Mouse (Mus musculus) v-Abl transformed pro-B cells (cell line): Measurements from ENCODE around the gene Reps2.

Experiments used
- in situ Hi-C, 2 experiments: fragments of 400-800 bp; cut with MboI; formaldehyde crosslinking; loops; one replicate each; pipeline ENCODE4 v1.15.1; 2025; ENCODE audit not compliant: unreplicated experiment in 2 of 2

Reps2 gene

DNA sequence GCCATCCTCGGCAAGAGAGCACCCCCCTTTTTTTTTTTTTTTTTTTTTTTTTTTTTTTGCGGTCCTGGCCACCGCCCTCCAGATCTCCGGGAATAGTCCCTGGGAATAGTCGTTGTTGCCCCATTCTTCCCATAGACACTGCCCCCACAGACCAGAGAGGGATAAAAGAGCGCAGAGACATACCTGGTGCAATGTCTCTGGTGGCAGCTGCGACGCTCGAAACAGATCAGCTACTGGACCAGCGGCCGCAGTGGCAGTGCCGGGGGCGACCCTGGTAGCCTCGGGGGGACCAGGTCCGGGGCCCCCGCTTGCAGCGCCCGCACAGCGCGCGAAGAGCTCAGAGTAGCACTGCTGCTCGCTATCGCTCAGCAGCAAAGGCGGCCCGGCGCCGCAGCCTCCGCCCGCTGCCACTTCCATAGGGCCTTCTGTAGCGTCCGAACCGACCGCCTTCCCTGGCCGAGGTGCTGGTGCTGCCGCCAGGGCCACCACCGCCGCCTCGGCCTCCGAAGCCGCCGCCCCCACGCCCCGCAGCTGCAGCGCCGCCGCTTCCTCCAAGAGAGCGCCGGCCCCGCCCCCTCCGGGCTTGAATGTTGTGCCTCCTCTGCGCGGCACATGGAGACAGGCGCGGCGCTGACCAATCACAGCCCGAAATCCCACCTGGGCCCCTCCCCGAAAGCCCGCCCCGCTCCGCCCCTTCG, at the start of gene Reps2:
Gene Reps2 (minus strand): TSS at position 559 of the 698 bp plus-strand sequence.
- in situ Hi-C loops: no loop called here

DNA sequence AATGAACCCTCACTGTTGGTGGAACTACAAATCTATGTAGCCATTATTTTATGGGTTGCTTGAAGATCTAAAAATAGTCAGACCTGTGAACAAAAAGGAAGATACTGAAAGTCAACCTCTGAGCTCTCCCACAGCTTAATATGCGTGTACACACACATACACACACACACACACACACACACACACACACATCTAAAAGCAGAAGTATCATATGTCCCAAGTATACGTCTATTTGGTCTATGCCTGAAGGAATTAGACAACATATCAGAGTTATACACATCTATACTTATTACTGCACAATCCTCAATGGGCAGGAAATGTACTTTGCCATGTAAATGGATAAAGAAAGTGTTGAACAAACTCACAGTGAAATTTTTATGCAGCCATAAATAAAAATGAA, 47.8 kb upstream of the Reps2 start:
- in situ Hi-C loops: no loop called here

DNA sequence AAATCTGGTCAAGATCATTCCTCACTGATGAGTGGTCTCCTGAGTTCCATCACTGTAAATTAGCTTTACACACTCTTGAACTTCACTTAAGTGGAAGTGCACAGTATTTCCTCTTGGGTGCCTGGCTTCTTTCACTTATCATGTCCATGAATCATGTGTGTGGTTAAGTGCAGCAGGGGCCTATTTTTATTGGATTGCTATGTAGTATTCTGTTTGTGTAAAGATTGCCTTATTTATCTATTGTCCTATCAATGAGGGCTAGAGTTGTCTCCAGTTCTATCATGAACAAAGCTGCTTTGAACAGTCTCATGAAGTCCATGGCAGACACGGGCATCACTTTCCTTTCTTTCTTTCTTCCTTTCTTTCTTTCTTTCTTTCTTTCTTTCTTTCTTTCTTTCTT, 41.9 kb upstream of the Reps2 start:
- in situ Hi-C loops: no loop called here

DNA sequence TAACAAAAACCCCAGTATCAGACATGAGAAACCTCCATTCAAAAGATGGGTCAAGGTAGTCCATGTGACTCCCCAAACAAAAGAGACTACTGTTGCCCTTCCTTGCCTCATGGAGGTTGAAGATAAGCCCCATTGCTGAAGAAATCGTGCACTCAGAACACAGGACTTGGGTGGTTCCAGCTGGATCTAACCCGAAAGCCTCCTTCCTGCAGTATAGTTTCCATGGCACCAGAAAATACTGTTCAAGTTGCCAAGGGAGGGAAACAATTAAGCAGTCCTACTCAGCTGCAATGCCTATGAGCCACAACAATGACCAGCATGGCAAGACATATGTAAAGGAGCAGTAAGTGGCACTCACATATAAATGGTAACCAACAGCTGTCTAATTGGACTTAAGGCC, 36.1 kb upstream of the Reps2 start:
- in situ Hi-C loops: no loop called here

DNA sequence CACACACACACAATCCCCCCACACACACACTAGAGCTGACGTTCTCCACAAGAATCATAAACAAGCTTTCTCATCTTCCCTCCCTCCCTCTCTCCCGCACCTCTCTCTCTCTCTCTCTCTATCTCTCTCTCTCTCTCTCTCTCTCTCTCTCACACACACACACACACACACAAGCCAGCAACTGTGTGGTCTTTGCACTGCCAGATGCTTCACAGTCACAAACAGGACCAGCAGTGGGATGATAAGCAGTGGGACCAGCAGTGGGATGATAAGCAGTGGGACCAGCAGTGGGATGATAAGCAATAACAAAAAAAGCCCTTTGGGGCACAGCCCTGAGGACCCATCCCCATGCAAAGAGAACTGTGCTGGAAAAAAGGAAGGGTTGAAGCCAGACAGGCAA, 35.4 kb upstream of the Reps2 start:
- in situ Hi-C loops: no loop called here

DNA sequence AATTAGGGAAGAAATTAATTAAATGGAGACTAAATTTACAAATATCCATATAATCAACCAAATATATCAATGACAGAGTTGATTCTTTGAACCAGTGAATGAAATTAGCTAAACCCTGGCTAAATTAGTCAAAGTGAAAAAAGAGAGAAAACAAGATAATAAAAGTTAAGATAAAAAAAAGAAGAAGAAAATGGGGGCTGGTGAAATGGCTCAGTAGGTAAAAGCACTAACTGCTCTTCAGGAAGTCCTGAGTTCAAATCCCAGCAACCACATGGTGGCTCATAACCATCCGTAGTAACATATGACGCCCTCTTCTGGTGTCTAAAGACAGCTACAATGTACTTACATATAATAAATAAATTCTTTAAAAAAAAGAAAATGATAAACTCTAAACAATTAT, 22.7 kb upstream of the Reps2 start:
- in situ Hi-C loops: no loop called here

DNA sequence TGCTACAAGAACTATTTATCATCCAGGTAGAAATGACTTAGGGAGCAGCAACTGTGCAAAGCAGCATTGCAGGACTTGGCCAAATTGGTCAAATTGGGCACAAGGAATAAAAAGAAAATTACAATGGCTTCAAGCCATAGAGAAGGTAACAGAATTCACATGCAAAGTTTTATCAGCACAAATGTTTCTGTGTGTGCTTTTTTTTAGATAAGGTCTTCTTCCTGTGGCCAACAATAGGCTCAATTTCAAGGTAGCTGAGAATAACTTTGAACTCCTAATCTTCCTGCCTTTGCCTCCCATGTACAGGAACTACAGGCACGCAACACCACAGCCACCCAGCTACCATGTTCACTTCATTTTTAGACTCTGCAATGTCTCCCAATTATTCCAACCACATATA, 16.7 kb upstream of the Reps2 start:
- in situ Hi-C loops: no loop called here

DNA sequence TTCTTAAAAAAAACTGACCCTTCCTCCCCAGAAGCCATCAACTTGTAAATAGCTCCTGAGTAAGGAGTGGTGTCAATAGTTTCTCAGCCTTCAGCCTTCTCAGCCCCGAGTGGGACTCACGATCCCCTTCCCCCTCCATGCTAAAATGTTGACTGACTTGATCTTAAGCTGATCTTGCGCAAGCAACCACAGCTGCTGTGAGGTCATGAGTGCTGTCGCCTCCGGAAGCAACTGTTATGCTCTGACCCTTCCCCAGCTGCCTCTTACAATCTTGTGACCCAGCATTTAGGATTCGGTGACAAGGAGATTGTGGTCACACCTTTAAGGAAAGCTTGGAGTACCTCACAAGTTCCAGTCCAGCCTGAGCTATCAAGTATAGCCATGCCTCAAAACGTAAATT, 10.1 kb upstream of the Reps2 start:
- in situ Hi-C loops: no loop called here

DNA sequence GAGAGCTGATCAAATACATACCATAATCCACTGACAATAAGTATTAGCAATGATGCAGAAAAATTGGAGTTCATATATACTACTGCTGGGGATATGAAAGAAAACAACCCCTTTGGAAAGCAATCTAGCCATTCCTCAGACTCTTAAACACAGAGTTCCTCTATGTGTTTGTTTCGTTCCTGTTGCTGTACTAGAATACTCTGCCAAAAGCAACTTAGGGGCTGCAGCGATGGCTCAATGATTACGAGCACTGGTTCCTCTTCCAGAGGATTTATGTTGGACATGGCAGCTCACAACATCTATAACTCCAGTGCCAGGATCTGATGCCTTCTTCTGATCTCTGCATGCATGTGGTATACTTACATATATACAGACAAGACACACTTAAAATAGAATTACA, 9.0 kb upstream of the Reps2 start:
- in situ Hi-C loops: no loop called here

DNA sequence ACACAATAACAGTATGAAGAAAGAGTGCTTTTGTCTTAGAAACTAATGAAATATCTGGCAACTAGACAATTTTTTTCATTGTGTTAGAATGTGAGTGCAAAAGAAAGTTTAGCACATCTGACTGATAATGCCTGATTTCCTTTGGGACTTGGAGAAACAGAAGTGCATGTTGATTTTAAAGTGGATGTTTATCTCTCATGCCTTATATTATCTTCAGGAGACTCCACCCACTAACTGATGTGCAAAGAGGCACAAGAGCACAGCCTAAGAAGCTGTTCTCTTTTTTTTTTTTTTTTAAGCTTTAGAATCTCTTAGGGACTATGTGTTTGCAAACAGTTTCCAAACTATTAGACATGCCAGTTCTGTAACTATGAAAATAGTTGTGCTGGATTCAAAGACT, 7.7 kb upstream of the Reps2 start:
- in situ Hi-C loops: no loop called here

DNA sequence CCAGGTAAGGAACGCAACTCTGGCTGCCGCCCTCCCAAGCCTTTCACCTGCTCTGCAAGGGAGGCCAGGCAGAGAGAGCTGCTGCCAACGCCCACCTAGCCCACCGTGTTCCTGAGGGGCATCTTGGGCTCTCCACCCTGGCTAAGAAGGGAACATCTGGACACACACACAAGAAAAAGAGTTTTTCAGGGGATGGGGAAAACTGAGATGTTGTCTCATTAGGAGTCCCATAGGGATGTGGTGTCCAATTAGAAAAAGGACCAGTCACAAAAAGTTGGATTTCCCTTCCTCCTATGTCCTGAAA, 292 bp upstream of the Reps2 start:
- in situ Hi-C loops: no loop called here

DNA sequence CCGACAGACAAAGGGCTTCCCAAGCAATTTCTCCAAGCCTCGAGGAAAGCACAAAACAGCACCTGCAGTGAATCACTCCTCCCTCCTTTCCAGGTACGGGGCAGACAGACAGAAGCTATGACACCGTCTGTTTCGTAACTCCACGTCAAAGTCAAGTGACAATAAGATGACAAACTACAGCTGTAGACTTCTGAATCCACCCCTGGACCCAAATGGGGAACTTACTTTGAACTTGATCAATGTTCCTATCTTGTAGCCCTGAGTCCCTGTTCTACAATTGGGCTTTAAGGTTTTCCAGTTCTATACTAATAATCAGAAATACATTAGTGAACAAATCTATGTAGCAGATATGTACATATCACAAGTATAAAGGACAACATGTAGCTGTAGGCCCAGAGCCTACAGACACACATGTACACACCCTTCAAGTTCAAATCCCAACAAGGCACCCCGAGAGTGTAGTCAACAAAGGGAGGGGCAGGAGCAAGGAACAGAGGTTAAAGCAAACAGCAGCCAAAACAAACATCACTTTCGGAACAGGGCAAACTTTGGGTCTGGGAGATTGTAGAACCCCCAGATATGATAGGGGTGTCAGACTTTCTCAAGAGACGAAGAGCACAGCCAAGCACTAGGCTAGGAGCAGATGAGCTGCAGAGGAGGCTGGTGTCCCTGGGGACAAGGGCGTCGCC, 903 bp downstream of the Reps2 start:
- in situ Hi-C loops: no loop called here

DNA sequence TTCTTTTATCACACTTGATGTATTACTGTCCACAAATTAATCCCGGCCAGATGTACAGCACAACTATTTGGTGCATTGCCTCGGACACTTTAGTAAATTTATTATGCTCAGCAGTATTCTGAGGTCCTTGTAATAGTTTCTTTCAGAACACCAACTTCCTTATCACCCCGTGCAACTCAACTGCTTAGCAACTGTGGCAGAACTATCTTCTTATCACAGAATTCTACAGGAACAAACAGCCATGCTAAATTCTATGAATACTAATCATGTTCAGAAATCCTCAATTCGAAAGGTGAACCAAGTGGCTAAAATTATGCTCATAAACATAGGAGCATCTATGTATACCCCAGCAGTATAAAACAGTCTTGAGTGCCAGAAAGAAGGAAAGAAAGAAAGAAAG, 1.7 kb downstream of the Reps2 start:
- in situ Hi-C loops: no loop called here

DNA sequence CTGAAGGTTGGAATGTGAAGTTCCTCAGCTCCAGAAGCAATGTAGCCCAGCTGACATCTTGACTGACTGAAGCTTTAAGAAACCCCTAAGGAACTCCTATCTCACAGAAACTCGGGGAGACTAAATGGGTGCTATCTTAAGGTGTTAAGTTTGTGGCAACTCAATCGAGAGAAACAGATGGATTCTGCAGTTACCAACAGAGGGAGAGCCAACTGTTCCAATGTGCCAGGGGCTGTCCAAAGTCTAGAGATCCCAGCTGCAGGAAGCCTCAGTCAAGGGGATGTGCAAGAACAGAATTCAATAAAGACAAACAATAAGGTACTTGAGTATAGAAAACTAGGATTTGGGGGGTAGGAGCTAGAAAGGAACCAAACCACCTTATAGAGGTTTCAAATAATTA, 8.3 kb downstream of the Reps2 start:
- in situ Hi-C loops: no loop called here

DNA sequence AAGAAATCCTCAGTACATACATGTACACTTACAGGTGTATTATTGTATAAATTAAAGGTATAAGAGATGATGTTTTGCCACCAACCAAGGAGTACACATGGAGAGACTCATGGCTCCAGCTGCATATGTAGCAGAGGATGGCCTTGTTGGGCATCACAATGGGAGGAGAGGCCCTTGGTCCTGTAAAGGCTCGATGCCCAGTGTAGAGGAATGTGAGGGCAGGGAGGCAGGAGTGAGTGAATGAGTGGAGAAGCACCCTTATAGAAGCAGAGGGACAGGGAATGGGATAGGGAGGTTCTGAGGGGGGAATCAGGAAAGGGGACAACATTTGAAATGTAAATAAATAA, 21.4 kb downstream of the Reps2 start:
- in situ Hi-C loops: no loop called here

DNA sequence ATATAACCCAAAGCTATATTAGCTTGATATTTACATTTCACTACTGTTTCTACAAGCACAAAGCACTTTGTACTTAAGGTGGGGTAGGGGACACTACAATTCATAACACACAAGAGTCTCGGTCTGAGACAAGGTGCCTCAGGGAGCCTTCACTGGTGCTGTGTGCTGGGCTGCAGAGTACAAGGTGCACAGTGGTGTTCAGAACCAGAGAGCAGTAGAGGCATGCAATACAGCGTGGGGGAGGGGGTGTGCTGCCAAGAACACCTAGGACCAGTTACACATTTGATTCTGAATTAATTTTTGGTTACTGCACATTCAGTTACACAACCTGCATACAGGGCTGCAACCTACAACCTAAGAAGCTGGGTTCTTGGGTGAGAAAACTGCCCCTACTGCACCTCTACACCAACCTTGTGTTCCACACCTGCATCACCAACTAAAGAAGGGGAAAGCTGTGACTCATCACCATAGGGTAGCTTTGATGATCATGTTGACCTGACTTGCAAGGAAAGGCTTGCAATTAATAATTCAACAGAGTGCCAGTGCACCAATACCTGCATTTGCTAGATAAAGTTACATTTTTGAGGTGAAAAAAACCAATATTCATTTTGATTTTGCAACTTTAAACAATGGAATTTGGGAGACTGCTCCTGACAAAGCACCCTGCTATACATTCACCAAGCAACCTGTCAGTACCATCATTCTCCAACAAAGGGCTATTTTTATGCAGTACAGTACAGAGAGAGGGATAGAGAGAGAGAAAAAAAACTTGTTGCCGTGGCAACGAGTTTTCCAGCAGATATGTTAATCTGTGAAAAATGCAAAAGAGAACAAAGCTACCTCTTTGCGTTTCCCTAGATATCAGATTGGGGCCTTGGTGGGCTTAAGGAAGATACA, 22.0 kb downstream of the Reps2 start:
- in situ Hi-C loops: no loop called here

DNA sequence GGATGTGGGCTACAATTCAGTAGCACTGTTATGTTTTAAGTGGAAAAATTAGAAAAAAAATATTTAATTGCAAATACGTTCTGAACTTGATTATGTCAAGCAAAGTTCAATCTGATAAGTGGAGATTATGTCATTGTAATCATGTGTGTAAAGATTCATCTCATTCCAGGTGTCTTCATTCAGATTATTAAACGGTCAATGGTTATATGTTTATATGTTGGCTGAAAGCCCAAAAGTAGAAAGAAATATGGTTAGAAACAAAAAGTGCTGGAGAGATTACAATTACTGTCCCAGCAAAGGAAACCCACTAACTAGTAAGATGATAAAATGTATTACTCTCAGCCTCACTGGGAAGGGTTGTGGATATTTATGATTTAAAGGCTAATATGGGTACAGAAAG, 23.7 kb downstream of the Reps2 start:
- in situ Hi-C loops: no loop called here

DNA sequence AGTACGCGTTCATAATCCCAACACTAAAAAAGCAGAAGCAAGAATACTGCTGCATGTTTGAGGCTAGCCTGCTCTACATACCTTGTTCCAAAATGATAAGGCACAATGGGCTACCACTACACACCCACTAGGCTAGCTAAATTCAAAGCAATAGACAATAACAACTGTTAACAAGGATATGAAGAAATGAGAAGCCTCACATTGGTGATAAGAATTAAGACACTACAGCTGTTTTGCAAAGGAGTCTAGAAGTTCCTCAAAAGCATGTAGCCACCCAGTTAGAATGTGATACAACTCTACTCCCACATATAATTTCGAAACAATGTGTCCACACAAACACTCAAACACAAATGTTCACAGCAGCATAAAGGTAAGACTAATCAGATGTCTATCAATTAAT, 24.9 kb downstream of the Reps2 start:
- in situ Hi-C loops: no loop called here

DNA sequence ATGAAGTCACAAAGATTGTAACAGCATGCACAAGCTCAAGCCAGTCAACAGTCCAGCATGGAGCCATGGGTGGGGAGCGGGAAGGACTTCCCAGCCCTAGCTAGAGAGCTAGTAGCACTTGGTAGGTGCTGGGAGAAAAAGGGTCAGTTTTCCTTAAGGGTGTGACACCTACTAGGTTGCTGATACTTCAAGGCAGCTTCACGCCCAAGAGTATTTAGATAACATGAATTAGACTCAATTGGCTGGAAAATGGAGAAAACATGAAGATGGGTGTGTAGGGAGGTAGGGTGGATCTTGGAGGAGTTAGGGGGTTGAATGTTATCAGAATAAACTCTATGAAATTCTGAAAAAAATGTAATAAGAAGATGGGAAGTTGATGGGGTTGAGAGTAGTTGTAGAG, 37.3 kb downstream of the Reps2 start:
- in situ Hi-C loops: no loop called here

DNA sequence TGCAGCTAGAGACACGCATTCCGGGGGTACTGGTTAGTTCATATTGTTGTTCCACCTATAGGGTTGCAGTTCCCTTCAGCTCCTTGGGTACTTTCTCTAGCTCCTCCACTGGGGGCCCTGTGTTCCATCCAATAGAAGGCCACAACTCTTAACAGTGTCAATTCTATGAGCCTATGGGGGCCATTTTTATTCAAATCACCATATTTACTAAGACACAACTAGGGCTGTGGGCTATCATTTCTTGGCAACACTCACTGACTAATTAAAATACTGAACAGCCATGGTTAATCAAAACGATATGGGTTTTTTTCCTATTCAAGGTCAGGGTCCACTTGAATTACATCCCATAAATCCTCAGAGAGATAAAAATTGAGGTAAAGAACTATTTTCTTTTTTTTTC, 43.8 kb downstream of the Reps2 start:
- in situ Hi-C loops: no loop called here

DNA sequence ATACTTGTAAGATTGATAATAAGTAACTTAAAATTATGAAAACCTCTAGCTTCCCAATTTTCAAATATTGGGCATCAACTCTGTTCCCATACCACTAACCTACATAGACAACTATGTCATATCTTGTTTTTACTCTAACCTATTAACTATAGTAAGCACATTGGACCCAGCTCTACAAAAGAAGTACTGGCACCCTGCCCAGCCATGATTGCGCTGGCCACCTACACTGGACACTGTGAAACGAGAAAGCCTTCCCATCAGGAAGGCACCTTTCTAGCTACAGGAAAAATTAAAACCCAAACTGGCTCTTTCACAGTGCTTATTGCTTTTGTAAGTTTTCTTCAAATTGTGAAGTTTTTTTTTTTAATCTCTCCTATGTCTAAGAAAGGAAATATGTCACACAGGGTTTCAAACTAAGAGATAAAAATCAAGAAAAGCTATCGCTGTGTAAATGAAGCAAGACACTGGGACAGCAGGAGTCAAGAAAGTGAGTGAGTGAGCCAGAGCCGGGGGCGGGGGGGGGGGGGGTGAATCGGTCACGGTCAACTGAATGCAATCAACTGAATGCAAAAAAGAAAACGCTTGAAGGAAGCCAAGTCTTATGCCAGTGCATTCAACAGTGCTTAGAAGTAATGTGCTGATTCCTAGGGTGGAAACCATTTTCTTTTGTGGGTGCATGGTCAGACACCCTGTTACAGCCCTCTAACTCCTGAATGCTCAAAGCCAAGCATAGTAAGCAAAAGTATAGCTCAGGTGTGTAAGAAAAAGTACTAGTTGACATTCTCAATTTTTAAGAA, 52.2 kb downstream of the Reps2 start:
- in situ Hi-C loops: no loop called here
